Mouse (Mus musculus): Measurements from ENCODE around the gene Anks1.

Anks1 gene

DNA sequence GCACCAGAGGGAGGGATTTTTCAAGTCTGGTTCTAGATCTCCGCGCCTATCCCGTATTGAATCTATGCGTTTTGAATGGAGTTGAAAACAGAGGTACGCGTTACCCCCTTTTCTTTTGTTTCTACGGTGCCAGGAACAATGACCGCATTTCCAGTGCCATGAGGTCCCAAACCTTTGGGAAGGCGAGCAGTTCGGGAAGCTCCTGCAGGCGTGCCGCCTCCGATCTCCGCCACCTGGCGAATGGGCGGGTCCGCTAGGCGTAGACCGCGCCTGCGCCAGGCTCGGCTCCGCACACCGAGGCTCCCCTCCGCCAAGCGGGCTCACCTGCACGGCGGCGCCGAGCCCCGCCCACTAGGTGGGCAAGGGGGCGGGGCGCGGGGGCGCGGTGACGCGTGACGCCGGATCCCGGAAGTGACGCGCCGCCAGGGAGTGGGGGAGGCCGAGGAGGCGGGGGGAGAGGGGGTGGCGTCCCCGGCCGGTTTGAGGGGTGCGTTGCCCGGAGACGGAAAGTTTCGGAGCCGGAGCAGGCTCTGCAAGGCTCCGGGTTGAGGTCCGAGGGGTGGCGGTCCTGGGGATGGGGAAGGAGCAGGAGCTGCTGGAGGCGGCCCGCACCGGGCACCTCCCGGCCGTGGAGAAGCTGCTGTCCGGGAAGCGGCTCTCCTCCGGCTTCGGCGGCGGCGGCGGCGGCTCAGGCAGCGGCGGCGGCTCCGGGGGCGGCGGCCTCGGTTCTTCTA is at the start of gene Anks1:
TSS of gene Anks1 (plus strand) at position 419 of the 734 bp plus-strand sequence.
- peak; percentile 95 for DNase-seq

DNA sequence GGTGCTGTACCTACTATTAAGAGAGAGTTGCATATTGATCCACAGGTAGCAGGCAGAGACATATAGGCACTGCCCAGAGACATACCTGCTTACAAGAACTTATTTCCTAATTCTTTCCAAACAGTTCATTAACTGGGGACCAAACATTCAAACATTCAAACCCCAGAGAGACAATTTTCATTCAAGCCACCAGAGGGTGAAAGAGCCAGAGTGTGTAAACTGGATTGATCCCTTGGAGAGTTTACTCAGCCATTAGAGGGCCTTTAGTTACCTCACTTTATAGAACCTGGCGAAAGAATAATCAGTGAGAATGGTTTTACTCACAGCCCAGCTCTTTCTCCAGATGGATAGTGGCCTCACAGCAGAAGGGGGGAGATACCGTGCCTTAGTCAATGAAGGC is 43.6 kb upstream of the Anks1 start:
- no peak for DNase-seq

DNA sequence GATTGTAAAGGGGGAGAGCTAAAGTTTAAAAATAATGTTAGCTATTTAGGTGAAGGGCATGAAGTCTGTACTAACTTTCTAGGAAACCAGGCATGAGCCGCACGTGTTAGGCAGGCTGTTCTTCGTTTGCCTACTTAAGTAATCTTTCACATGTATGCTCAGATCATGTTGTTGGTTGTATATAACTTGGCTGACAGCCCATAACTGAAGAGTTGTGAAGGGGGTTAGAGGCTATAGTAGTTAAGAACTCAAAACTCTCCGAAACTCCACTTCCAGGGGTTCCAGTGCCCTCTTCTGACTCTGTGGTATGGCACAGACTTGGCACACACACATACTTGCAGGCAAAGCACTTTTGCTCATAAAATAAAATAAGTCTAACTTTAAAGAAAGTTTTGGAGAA is 42.4 kb upstream of the Anks1 start:
- no peak for DNase-seq

DNA sequence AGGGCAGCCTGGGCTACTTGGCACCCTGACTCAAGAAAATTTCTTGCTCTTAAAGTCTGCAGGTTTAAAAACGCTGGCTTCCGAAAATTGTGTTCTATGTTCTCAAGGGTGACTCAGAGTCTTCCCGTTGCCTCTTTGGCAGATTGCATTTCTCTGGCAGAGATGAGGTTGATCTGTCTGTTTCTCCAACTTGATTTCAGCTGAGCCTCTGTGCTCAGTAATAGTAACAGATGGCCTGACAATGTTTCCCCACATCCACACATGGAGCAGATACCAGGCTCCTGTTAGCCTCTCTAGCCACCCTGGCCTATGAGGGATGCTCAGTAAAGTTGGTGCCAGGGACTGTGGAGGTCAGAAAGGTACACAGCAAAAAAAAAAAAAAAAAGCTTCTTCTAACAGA is 37.3 kb upstream of the Anks1 start:
- peak; percentile 52 to 73 for DNase-seq

DNA sequence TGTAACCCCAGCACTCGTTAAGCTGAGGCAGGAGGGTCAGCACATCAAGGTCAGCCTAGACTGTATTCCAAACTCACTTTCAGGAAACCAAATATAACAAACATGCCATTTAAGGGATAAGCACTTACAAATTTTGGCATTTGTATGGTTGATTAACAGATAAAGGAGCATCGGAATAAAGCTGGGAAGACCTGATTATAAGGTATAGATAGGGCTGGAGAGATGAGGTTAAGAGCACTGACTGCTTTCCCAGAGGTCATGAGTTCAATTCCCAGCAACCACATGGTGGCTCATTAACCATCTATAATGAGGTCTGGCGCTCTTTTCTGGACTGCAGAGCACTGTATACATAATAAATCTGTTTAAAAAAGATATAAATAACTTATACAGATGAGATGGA is 35.5 kb upstream of the Anks1 start:
- no peak for DNase-seq

DNA sequence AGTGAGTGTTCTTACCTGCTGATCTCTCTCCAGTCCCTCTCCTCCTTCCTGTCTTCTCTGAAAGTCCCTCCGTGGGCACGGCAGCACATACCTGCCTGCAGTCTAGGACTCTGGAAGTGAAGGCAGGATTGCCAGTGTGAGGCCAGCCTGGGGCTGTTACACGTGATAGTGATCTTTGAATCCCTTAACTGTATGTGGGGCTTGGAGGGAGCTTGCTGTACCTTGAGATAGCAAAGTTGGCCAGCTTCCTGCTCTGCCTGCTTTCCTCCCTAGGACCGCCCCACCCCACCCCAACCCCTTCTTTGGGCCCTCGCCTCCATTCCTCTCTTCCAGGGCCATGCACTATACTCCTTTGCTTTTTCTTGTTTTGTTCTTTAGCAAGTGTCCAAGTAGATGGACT is 34.6 kb upstream of the Anks1 start:
- DNase-seq = no peak

DNA sequence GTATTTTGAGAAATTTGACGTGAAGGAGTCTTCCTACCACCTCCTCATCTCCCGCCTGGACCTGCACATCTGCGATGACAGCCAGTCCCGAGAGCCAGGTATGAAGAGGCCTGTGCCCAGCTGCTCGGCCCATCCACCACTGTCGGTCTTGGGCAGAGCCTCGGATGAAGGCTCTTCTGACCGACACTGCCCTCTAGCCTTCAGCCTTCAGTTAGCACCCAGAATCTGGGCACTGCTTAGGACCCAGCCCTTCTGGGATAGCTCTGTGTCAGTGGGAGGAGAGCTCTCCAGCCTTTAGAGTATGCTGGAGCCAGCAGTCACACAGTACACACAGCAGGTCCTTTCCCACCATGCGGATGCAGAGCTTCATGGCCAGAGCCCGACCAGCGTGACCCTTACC is 27.6 kb upstream of the Anks1 start:
- DNase-seq = peak; percentile 37 to 60

DNA sequence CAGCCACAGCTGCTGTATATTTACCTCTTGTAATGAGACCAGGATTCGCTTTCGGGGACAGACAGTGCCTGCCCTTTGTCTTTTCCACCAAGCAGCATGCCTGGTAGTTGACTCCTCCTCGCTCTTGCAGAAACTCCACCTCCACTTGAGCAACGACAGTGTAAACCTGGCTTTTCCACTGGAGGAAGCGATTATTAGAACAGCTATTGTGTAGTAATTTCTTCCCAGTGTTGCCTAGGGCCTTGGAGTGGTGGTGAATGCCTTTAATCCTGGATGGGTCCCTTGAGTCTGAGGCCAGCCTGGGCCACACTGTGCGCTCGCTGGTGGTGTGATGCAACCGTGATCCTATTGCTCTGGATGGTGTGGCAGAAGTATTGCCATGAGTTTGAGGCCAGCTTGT is 26.0 kb upstream of the Anks1 start:
- DNase-seq = no peak

DNA sequence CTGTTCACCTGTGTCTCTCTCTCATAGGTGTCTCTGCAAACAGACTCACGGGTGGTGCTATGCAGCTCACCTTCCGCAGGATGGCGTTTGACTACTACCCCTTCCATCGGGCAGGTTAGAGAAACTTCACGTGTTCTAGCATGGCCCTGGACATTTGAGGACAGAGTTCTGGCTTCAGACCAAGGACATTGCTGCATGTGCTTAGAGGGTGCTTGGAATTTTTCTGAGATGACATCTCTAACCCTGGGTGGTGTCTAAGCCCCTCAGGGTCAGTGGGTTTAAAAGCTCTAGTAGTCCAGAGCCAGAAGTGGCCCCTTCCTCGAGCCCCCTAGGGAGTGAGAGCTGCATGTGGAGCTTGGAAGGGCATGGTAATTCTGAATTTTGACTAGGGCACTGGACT is 25.1 kb upstream of the Anks1 start:
- no peak for DNase-seq

DNA sequence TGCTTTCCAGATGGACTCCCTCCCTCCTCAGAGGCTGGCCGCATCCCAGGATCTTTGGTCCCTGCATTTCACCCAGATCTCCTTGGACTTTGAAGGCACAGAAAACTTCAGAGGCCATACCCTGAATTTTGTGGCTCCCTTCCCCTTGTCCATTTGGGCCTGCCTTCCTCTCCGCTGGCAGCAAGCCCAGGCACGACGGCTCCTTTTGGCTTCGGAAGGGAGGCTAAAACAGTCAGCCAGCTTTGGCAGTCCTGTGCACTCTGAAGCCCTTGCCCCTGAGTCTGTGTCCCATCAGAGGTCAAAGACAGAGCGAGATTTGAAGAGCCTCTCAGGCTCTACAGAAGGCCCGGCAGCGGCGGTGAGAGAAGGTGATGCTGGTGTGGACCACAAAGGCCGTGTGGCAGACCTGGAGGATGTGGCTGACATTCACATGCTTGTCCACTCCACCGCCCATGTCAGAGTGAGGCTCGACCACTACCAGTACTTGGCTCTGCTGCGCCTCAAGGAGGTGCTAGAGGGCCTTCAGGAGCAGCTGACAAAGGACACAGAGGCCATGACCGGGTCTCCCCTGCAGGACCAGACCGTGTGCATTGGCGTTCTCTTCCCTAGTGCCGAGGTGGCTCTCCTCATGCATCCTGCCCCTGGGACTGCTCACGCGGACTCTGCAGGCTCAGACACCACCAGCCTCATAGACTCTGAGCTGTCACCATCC is 22.5 kb upstream of the Anks1 start:
- peak; percentile 59 to 67 for DNase-seq

DNA sequence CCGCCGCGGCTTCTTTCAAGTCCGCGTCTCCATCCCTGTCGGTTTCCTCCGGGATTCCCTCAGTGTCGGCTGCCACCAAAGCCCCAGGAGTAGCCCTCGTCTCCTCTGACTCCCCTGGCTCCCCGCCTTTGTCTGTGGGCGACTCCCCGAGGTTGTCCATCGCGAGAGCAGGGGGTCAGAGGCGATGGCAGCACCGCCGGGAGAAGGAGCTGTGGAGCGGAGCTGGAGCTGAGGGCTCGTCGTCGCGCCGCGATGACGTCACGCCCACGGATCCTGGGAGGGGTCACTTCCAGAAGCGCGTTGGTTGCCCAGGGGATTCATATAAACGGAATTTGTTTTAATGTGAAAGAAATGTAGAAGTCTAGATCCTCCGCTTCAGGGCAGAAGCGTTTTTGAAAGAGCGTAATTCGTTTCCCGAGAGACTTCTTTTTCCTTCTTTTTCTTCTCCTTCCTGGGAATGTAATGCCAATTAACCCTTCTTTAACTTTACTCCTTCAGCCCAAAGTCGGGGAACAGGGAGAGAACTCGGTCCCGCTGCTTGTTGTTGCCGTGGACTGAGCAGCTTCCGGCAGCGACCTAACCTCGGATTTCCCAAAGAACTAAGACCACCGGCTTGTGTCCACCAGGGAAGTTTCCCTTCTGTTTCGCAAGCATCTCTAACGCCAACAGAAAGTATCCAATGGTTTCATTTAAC is 1.4 kb upstream of the Anks1 start:
- peak; percentile 95 to 97 for DNase-seq

DNA sequence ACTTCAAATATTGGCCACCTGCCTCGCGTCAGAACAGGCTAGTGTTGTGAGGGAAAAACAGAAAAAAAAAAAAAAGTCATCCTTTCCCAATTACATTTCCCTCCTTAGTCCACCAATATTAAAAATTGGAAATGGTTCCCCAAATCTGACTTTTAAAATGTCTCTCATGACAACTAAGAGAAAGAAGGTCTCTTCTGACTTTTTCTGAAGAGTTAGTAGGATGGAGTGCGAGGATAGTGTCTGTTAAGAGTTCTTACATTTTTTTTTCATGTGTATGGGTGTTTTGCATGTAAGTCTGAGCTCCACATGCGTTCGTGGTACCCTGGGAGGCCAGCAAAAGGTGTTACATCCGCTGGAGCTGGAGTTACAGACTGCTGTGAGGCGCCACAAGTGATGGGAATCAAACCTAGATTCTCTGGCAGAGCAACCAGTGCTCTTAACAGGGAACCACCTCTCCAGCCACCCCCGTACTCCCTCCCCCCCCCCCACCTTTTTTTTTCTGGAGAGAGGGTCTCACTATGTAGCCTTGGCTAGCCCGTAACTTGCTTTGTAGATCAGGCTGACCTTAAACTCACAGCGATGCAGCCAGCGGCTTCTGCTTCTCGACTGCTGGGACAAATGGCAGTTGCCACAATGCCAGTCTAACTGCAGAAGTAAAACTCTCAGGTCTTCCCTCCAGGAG is 759 bp upstream of the Anks1 start:
- no peak for DNase-seq

DNA sequence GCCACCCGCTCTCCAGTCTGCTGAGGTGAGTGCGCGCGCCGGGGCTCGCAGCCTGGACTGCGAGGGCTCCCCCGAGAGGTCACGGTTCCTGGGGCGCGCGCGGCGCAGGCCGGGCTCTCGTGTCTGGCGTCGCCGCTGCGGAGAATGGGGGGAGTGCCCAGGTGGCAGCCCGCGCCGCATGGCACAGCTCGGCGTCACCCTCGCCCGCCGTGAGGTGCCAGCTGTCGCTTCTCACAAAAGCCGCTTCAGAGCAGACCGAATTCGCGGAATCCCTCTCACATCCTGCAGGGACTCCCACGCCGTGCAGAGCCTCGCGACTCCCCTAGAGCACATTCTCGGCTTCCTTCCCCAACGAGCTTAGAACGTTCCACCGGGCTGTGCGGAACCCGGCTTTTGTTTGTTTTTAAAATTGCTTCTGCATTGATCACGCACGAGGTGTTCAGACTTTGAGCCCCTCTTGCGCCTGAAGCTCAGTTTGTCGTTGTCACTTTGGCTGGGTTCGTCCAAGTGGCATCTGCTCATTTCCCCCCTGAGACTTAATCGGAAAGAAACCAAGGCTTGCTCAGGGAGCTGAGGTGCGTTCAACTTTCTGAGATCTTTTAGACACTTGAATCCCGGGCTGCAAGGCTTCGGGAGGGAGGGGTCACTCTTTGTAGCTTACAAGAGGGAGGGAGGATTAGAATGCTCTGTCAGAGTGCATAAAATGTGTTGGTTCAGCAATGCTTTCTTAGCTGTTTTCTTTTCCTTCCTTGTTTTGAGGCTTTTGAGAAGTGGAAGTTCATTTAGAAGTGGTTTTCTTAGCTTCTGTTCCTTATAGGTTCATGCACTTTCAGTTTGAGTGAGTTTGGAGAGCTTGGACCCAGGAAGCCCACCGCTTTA is 755 bp downstream of the Anks1 start, which contains the start of gene Taf11:
TSS of gene Taf11 (minus strand) at position 223 of the 879 bp plus-strand sequence.
- DNase-seq = peak; percentile 83

DNA sequence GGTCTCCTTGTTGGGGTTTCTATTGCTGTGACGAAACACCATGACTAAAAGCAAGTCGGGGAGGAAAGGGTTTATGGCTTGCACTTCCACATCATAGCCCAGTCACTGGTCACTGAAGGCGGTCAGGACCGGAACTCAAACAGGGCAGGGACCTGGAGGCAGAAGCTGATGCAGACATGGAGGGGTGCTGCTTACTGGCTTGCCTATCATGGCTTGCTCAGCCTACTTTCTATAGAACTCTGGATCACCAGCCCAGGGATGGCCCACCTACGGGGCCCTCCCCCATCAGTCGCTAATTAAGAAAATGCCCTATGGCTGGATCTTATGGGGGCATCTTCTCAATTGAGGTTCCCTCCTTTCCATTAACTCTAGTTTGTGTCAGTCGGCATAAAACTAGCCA is 2.3 kb downstream of the Anks1 start:
- no peak for DNase-seq

DNA sequence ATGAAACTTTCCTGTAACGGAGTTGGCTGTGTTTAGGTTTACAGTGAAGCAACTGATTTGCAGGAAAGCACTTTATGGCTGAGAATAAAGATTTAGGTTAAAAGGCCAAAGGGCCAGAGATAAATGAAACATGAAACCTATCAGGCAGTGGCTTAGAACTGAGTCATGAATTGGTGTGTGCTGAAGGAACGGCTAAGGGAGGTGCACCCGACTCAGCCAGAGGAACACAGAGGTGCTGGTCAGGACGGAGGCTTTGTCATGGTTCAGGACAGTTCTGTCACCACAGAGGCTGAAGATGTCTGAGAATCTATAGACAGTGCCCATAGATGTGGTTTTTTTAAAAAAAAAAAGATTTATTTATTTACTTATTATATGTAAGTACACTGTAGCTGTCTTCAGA is 5.6 kb downstream of the Anks1 start:
- no peak for DNase-seq

DNA sequence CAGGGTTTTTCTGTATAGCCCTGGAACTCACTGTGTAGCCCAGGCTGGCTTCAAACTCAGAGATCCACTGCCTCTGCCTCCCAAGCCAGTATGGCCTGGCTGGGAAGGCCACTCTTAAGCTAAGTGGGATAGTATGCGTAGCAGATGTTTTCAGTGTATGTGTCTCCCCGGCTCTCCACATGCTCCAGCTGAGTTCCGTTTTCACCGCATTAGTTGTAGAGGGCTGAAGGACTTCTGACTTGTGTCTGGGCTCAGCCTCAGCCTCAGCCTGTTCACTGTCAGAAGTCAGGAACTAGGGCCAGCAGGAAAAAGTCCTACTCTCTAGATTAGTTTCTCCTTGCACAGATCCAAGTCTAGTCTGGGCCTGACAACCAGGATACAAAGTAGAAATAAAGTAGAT is 7.3 kb downstream of the Anks1 start:
- DNase-seq = no peak

DNA sequence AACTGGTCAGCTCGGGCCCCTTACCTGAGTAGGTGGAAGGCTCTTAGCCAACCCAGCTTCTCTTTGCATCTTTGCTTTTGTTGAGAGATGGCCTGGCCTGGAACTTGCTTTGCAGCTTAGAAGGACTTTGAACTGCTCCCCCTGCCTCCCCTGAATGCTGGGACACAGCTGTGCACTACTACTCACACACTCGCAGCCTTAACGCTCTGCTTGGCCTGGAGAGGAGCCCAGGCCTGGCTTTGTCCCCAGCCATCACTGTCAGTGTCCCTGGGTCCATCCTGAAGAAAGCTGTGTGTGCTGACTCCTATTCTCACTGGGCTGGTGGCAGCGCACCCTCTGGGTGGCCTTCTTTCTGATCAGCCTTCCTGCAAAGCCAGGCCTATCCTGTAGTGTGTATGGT is 11.6 kb downstream of the Anks1 start:
- no peak for DNase-seq

DNA sequence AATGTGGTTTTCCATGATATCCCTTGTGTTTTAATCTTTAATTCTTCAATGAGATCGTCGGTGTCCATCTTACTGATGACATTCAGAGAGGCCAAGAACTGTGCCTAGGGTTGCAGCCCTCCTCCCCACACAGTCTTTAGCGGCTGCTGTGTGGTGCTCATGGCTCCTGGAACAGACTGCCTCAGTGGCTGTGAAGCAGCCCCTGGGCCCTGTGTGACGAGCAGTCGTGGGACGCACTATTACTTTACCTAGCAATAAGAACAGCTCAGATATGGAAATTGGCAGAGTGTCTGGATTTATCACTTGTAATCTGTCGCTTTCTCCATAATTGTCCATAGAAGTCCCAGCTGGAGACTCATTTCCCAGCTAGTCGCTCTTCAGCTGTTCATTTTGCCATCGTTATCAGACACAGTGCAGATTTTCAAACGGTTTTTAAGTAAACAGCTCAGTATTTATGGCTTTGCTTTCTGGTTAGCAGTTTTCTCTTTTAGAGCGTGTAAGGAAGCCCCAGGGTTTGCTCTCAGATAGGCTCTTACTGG is 13.1 kb downstream of the Anks1 start:
- no peak for DNase-seq

DNA sequence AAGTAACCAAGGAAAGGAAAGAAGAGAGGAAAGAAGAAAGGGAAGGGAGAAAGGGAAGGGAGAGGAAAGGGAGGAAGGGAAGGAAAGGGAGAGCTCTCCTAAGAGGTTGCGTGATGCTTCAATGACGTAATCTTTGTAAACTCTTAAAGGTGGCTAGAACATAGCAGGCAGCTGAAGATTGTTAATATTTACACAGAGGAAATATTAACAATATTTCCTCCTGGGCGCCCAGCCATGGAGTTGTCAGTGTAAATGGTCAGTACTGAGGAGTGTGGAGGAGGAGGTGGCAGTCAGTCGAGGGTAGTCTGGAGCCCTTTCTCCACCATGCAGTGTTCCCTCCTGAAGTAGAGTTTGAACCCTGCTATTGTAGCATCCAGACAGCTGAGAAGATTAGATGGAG is 15.9 kb downstream of the Anks1 start:
- no peak for DNase-seq

DNA sequence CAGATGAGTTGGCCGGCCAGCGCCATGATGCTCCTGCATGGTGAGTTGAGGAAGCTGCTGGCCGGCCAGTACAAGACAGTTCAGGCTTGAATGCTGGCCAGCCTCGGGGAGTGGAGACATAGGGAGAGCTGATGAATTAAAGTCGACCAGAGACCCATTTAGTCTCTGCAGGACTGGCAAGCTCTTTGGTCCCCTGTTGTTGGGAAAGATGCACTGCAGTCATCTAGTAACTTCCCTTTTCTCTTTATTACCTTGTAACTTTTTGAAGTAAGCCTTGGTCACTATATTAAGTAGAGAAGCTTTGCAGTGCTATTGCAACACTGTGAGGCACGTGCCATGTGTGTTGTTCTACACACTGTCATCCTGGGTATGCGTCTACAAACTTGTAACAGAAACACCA is 16.4 kb downstream of the Anks1 start:
- DNase-seq = peak in 1 of 2 experiments; percentile 29

DNA sequence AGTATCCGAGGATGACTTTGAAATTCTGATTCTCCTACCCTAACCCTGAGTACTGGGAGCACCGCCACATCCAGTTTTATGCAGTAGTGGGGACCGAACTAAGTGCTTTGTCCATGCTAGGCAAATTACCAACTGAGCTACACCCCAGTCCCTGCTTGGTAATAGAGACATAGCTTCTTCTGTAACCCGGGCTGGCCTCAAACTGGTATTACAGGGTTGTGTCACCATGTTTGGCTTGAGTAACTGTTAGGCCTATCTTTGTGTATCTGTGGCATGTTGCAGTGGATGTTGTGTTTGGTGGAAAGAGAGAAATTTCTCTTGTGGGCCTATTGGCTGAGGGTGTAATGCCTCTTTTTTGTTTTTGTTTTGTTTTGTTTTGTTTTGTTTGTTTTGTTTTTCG is 21.2 kb downstream of the Anks1 start:
- no peak for DNase-seq

DNA sequence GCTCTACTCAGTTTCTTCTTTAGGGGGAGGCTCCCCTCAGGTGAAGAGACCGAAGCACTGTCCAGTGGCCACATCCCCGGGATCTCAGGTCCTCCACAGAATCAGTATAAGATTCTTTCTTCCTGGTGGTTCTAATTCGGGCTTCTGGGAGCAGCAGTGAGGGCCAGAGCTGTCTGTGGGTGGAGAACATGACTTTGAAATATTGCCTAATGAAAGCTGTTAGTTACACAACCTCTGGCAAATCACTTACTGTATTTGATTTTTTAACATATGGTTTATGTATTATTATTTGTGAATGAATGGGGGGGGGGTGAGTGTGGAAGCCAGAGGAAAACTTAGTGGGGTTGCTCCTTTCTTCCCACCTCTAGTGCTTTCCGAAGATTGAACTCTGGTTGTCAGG is 22.7 kb downstream of the Anks1 start:
- DNase-seq = no peak

Data from cerebellum, postnatal 14 days (tissue).